Mouse (Mus musculus): ENCODE results near the gene Anxa2.

DNA sequence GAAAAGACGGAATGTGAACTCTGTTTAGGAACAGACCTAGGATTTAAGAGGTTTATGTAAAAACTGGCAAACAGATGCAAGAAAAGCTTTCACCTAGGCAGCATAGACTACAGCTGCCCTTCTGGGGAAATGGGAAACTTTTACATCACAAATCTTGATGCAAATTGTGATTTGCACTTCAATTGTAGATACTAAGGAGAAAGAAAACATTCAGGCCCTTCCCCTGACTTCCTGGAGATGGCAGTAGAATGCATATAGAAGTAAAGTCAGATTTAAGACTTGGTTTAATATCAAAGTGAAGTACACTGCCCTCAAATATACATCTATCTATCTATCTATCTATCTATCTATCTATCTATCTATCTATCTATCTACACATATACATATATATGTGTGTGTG is 33.9 kb upstream of the Anxa2 start:
- TF ChIP-seq CTCF (IDR thresholded peaks at IDR 0.05) (peak; percentile 76), EP300 (IDR thresholded peaks at IDR 0.05) (no peak)

Measured in lung, postnatal 0 days (tissue).